Mouse (Mus musculus) monocyte, adult 2 months (primary cell): ENCODE measurements around the gene Ankrd27.
A peak's percentile ranks its signal among the peaks of the same experiment; 100 is the strongest.

ENCODE experiments used
- DNase-seq, 2 experiments: peaks; one replicate each; pipeline ENCODE4 v3.0.0; 2022; ENCODE audit warnings: low spot score in 2 of 2, low read depth in 1 of 2

The Ankrd27 gene

DNA sequence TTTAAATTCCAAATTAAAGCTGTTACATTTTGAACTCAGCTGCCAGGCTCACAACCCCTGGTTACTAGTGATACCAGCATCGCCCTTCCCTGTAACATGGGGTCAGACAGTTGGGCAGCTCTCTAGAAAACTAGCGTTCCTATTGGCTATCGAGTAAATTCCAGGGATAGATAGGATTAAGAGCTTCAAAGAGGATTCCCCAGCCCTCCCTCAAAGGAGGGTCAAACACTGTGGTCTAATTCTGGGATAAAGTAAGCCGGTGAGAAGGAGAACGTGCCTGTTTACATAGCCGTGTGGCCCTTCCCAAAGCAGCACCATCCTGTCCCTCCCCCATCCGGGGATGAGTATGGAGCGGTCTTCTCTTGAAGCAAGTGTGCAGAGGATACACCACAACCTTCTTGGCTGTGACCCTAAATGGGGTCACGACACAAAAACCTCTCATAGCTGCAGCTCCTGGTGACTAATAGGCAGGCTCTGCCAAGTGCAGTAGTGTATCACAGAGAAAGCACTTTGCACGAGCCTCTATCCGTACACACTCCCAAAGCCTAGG, 2.5 kb upstream of the Ankrd27 start:
- no peak for DNase-seq

DNA sequence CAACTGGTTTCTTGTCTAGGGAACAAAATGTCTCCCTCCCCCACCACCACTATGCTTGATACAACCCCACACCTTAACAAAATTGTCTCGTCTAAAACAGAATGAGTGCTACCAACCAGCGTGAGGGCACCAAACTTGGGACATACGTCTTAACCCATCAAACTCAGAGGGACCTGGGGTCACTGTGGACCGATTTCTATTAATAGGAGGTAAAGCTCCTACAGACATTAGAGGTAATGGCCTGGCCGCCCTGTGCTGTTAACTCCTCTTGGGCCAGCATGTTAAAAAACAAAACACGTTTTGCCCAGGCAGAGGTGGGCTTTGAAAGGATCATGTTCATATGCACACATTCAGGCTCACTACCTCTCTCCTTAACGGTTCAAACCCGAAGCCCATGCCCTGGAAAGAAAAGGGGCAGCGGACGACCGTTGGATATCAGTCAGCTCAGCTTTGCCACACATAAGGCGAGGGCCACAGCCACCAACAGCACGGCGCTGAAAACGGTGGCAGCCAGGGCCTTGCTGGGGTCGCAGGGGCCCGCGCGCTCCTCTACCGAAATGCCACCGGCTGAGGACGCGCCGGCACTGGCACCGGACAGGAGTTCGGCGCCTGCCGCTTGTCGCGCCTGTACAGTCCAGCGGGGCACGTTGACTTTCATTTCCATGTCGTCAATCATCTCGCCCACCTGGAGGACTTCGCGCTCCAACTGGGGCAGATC, 1.8 kb upstream of the Ankrd27 start:
- DNase-seq, result no peak

DNA sequence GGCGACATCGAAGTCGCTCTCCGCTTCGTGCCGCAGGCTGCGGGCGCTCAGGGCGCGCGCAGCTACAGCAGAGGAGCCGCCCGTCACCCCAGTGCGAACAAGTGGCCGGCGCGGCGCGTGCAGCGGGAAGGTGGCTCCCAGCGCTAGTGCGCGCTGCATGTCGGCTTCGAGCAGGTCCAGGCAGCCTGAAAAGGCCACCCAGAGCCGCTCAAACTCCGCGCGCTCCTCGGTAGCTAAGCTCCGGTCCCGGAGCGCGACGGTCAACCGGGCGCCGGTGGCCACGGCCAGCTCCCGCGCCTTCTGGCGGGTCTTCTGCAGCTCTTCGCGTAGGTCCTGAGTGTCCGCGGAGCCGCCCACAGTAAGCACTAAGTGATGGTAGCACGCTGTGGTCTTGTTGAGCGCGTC, 1.3 kb upstream of the Ankrd27 start:
- peak in 1 of 2 experiments; percentile 6 for DNase-seq

DNA sequence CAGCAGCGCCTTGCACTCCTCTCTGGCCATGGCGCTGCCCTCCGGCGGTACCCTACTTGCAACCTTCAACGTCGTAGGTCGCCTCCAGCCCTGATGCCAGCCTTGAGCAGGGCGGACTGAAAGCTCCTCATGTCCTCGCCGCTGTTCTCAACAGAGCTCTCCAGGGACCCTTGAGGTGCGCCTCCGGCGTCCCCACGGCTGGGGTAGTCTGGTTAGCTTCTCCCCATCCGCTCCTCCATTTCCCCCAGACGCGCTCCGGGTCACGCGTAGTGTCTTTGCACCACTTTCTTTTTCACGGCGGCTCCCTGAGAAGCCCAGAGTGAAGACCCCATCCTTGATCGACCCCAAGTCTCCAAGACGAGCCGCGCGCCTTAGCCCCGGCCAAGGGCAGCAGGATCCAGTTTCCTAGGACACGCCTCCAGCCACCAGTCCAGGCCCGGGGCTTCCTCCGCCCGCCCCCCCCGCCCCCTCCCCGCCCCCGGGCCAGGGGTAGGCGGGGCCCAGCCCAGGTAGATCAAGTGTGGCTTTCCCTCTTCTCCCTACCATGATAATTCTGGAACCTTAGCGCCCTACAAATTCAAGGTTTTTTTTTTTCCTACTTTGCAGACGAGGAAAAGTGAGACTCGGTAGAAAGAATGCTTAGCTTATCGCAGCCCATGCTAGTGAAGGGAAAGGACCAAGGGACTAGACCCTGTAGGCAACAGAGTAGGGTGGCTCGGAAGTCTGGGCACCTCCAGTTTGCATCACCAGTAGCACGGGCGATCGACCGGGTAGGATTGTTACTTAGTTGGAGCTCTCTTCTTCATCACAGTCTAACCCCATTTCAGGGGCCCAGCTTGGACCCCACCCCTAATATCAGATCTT, 621 bp upstream of the Ankrd27 start, which contains the start of gene Rgs9bp:
TSS of gene Rgs9bp (minus strand) at position 392 of the 864 bp plus-strand sequence.
- no peak for DNase-seq

DNA sequence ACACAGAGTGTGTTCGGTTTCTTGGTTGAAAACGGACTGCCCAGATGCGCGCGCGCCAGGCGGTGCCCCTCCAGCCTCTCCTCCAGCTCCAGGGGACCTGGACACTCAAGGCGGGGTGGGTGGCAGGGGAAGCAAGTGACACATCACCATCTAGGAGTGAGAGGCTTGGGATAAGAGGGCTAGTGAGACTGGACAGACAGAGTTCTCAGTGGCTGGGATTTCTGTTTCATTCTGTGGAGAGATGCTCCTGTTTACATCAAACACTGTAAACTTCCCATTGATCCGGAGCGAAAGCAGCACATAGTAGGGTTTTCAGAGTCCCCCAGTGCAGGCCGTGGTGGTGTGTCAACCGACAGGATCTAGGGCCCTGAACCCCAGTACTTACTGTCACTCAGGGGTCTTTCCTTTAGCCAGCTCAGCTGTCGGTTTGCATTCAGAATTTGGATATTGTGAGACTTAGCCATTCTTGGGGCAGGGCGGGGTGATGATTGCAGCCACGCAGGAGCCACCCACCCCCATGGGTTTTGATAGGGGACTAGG, 932 bp downstream of the Ankrd27 start:
- no peak for DNase-seq

DNA sequence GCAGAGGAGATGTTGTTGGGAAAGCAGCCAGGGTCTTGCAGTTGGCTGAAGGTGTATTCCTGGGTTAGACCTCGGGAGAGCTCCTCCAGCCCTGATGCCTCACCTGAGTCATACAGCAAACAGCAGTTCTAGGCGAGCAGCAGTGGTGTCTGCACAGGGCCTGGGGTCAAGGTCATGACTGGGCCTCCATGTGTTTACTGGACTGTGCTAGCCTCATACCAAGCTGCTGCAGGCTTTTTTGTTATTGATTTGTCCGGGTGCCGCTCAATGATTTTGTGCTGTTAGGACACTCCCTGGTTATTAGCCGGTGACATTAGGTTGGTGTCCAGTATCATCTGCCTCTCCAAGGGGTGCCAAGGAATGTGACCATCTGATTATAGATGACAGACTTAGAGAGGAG, 1.7 kb downstream of the Ankrd27 start:
- no peak for DNase-seq

DNA sequence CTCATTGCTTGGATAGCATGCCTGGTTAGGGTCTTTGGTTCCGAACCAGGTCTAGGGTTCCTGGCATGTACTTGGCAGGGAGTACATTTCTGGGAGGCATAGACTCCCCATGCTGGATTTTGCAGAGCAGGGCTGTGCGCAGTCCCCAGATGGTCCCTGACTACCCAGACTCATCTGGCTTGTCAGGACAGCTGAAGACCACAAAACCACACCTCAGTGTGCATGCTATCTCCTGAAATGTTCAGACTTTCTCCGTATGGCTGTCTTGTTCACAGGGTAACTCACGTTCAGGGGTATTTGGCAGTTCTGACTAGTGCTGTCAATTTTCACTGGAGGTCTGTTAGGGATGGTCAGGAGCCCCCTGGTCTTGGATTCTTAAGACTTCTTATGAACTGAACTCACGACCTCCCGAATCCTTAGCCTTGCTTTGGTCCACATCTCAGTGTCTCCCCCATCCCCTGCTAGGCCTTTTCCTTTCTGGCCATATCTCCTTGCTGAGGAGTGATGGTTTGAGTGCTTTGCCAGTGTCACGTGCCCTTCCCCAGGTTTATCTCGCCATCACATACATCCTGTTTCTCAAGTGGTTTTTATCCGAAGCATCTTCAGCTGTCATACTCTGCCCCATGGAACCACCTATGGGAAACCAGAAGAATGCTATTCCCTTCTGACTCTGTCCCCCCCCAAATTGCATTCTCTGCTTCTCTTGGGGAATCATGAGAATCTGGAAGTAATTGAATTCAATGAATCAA, 2.8 kb downstream of the Ankrd27 start:
- no peak for DNase-seq

DNA sequence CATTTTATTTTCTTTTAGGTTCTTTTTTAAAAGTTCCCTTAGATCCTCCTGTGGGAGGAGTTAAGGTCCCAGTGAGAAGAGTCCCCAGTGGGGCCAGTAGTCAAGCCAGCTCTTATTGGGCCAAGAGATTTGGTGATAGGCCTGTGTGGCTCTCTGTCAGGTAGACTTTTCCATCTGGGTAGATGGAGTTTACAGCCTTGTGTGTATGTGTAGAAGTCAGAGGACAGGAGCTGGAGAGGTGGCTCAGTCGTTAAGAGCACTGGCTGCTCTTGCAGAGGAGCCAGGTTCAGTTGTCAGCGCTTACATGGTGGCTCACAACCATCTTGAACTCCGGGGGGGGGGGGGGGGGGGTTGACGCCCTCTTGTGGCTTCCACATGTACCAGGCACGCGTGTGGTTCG, 3.4 kb downstream of the Ankrd27 start:
- DNase-seq, result no peak

DNA sequence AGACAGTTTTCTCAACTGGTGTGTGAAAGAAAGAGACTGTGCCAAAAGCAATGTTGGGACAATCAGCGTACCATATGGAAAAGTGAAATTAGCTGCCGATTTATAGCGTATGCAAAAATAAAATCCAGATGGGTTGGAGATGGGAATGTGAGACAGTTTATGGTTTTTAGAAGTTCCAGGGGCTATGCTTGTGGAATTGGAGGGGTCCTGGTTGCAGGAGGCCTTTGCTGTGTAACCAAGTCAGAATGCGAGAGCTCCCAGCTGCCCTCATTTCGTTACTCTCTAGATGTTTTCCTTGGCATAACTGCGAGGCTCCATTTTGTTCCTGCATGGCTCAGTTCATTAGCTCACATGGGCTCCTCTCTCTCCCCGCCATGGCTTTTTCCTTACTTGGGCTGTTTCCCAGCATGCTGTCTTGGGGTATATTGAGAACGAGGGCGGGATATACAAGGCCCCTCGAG, 4.7 kb downstream of the Ankrd27 start:
- DNase-seq, result no peak

DNA sequence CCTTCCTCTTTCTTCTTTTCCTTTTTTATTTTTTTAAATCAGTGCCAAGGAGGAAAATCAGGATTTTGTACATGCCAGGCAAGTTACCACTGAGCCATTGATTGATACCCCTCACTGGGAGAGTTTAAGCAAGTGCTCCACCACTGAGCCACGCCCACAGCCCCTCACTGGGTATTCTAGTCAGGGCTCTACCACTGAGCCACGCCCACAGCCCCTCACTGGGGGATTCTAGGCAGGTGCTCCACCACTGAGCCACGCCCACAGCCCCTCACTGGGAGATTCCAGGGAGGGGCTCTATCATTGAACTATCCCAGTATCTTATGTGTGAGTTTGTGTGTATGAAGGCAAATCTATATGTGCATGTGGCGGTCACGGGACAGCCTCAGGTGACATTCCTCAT, 8.3 kb downstream of the Ankrd27 start:
- no peak for DNase-seq

DNA sequence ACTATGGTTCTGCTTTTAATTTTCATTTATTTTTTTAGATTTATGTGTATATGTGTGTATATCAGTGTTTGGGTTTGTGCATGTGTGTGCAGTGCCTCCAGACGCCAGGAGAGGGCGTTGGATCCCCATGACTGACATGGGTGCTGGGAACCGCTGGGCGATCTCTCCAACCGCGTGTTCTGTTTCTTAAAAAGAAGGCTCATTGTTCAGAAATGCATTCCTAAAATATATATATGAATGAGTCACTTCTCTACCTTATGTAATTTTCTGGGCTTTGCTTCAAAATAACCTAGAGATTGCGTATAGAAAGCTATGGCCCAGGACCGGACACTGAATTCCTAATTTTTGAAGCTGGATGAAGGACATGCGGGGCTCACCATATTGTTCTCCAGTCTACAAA, 13.4 kb downstream of the Ankrd27 start:
- DNase-seq, result no peak

DNA sequence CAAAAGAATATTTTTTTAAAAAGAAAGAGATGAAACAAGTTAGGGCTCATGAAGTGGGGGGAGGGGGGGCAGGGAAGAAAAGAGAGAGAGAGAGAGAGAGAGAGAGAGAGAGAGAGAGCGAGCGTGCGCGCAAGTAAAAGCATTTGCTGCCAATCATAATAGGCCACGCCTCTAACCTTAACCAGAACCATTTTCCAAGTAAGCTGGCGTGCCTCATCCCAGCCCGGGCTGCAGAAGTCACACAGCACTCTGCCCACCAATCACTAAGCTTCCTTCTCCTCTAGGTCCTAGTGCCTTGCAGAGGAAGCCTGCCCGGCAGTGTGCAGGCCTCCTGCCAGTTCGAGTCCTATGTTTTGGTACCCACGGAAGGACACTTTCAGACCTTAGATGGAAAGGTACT, 14.0 kb downstream of the Ankrd27 start:
- DNase-seq, result no peak

DNA sequence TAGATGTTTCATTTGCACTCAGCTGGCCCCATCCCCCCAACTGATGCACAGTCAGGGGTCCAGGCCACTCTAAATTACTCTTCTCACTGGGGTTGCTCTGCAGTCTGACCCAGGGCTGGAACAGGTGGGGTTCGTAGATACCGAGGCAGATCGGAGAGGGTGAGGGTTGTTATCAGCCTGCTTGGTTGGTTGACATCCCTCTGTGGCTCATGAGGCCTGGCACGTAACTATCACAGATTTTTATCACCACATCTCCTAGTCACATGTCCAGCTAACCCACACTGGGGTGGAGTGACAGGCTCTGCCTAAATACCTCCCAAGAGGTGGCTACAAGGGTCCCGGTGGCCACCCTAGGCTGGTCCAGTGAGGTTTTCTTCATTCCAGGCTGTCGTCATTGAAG, 15.1 kb downstream of the Ankrd27 start:
- DNase-seq, result no peak

DNA sequence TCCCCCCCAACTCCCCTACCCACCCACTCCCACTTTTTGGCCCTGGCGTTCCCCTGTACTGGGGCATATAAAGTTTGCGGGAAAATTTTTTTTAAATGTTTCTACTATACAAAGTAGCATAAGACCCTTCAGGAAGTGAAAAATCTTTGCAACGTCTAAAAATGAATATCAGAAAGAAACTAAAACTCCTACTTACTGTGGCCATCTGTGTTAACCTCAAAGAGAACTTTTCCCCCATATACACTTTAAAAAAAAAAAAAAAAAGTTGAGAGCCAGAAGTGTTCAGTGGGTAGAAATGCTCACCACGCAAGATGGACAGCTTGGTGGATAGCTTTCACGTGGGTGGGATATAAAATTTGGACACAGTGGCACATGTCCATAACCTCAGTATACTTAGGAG, 16.7 kb downstream of the Ankrd27 start:
- no peak for DNase-seq

DNA sequence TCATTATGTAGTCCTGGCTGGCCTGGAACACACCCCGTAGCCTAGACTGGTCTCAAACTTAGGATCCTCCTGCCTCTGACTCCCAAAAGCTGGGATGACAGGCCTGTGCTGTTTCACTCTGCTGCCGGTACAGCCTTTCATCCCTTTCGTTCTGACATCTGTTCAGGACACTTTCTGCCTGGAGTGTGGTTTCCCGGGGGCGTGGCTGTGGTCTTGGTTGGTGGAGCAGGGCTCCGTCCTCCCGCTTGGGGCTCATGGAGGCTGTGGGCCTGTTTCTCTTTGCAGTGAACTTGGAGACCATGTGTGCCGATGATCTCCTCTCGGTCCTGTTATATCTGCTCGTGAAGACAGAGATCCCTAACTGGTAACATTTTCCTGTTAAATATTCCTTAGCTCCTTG, 20.8 kb downstream of the Ankrd27 start:
- DNase-seq, result no peak

DNA sequence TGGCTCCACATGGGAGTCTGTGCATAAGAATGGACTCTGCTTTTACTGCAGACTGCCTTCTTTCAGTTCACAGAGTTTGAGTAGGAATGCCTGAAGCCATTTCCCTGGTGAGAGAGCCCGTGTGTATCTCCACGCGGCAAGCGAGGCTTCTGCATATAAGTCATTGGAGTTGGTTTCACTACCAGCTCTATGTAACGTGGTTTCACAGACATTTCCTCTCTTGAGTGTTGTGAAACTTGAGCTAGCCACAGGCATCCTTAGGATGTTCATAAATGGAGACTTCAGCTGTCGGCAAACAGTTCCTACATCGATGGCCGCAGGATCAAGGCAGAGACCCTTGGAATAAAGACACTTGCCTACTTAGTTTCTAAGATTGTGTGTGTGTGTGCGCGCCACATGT, 23.2 kb downstream of the Ankrd27 start:
- DNase-seq, result no peak

DNA sequence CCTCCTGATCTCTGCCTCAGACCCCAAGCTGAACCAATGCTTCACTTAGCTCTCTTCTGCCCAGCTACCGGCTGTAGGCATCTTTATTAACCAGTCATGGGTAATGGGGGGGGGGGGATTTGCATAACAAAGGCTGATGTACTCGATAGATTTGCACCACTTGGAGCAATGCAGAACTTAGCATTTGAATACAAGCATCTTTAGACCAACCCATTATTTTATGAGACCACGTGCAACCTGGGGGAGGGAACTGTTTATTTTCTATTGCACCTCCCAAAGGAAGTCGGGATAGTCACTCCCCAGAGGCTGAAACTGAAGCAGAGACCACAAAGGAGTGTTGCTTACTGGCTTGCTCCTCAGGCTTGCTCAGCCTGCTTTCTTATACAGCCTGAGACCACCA, 31.5 kb downstream of the Ankrd27 start:
- no peak for DNase-seq

DNA sequence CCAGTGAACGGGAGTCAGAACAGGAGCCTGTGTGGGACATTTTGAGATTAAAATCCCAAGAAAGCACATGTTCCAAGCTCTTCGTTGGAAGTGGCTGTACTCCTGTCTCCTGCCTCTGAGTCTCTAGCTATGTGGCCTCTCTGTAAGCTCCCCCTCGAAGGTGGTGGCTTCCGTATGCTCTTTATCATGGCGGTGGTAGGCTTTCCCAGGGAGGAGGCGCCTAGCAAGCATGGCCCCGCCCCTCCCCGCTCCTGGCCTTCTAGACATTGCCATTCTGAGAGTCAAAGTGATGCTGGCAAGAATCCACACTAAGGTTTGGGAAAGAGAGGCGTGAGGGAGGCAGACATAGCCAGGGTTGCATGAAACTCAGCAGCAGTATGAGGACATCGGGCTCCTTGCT, 36.6 kb downstream of the Ankrd27 start:
- DNase-seq, result no peak

DNA sequence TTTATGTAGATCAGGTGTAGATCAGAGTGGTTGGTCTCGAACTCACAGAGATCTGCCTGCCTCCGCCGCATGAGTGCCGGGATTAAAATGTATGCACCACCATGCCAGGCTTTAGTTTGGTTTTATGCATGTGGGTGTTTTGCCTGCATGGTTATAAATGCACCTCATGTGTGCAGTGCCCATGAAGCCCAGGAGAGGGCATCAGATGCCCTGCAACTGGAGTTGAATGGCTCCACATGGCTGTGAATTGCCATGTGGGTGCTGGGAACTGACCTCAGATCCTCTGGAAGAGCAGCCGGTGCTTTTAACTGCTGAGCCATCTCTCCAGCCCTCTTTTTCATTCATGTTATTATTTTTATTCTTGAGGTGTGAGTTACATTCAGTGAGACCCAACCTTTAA, 40.0 kb downstream of the Ankrd27 start:
- DNase-seq, result no peak

DNA sequence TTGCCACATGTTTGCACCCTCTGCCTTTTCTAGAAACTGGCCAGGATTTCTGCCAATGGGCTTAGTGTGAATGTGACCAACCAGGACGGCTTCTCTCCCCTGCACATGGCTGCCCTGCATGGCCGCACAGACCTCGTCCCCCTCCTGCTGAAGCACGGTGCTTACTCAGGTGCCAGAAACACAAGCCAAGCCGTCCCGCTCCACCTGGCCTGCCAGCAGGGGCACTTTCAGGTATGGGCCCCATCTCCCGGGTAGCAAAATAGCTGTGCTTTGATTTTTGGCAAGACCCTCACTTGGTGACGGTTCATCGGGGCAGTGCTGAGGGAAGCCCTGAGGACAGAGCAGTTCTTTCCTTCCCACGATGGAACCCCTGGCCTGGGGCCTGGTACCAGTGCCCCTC, 41.3 kb downstream of the Ankrd27 start:
- no peak for DNase-seq

DNA sequence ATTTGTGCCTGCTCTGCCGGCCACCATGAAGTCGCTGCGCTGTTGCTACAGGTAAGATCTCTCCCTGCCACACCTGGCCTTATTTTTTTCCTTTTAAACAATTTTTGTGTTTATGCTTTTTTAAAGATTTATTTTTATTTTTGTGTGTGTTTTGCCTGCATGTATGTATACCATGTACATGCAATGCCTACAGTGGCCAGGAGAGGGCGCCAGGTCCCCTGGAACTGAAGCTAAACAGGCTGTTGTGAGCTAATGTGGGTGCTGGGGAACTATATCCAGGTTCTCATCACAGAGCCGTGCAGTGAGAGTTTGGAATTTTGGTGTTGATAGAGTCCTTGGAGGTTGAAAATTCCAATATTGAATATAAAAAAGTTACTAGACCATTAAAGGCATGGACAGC, 42.5 kb downstream of the Ankrd27 start:
- no peak for DNase-seq
